Mouse (Mus musculus) midbrain, embryonic 11.5 days (tissue): ENCODE measurements at regions not wholly inside any gene's neighbourhood (a gene's known extent, or its start where the extent isn't known, plus 50 kb on each side); places are given as distances from the start of the nearest gene placed in this dataset.

ENCODE experiments used
- ATAC-seq: fragments of 200-750 bp; cut with Nextera tagmentation; 2 replicates; pipeline ENCODE4 v1.8.0; 2017; ENCODE audit warnings: moderate TSS enrichment, moderate library complexity; ENCODE audit not compliant: low FRiP score
- DNase-seq: peaks from one replicate; pipeline ENCODE4 v3.0.0; 2015; ENCODE audit warnings: low spot score; ENCODE audit errors: missing footprints
- H3K27ac ChIP-seq: fragments of 300-500 bp; sonication (generic); 2 replicates; pipeline ENCODE4 v1.5.1; 2014; ENCODE audit warnings: low read depth, low read length
- H3K27me3 ChIP-seq: fragments of 300-500 bp; sonication (generic); 2 replicates; pipeline ENCODE4 v1.6.1; 2014; ENCODE audit warnings: mild to moderate bottlenecking, low read length, moderate library complexity, mixed read lengths; ENCODE audit not compliant: control insufficient read depth, insufficient read depth
- H3K36me3 ChIP-seq: fragments of 300-500 bp; sonication (generic); 2 replicates; pipeline ENCODE4 v1.6.1; 2014; ENCODE audit warnings: mild to moderate bottlenecking, low read length, moderate library complexity, mixed read lengths; ENCODE audit not compliant: control insufficient read depth, insufficient read depth
- H3K4me1 ChIP-seq: fragments of 300-500 bp; sonication (generic); 2 replicates; pipeline ENCODE4 v1.6.1; 2014; ENCODE audit warnings: low read length; ENCODE audit not compliant: control insufficient read depth, insufficient read depth
- H3K4me2 ChIP-seq: fragments of 300-500 bp; sonication (generic); 2 replicates; pipeline ENCODE4 v1.6.1; 2014; ENCODE audit warnings: mild to moderate bottlenecking, moderate library complexity
- H3K4me3 ChIP-seq: fragments of 300-500 bp; sonication (generic); 2 replicates; pipeline ENCODE4 v1.5.1; 2014; ENCODE audit warnings: low read depth, low read length
- H3K9ac ChIP-seq: fragments of 300-500 bp; sonication (generic); 2 replicates; pipeline ENCODE4 v1.6.1; 2014; ENCODE audit warnings: low read length
- H3K9me3 ChIP-seq: fragments of 300-500 bp; sonication (generic); 2 replicates; pipeline ENCODE4 v1.6.1; 2016; ENCODE audit warnings: low read length; ENCODE audit not compliant: control insufficient read depth
- WGBS: fragments of 180-500 bp; shearing (Covaris S2); extraction: QIAGEN DNeasy Blood & Tissue Kit; methylation state at CpG from one replicate; pipeline ENCODE4 v1.1.7; 2014; 5-methylcytosine and 5-hydroxymethylcytosine counted together

DNA sequence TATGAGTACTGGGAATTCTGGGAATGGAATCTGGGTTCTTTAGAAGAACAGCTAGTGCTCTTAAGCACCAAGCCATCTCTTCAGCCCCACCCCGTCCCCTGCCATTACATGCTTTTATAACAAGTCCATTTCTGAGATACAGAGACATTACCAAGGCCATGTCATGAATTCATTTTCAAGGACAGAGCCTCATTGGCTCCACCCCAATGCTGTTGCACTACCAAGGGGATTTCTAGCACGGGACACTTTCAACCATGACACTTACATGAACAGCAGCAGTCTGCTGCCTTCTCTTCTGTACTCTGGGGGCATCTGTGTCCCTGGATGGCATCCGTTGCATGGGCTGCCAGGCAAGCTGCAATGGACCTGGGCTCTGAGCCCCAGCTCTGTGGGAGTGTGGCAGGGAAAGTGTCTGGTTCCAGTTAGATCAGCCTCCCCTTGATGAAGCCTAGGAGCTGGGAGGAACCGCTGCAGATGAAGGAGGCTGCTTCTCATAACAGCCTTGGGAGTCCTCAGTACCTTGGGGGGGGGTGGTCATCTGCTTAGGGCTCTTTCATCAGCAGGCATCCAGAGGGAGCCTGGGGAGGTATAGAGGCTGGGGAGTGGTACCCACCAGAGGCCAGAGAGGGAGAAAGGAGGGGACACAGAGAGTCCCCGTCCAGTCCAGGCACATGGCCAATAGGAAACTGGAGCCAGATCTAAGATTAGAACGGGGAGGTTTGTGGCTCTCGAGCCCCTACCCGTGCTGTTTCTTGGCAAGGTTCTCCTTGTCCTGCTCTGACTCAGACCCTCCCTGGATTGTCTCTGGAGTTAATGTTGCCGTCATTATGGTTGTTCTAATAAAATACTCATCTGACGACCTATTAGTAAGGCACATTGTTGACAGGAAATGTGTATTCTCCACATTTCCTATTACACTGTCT lies 52.4 kb upstream of the Ctbp2 start:
- H3K4me1 ChIP-seq, result no peaks in the 10 kb centered on the region
- no peaks in the 10 kb centered on the region for H3K27me3 ChIP-seq
- no peak overlapping the region for H3K4me2 ChIP-seq
- whole genome bisulfite sequencing, result 82% methylated on average over 10 of the region's 10 CpGs
- H3K9ac ChIP-seq, result no peak overlapping the region
- no peak for ATAC-seq
- no peaks in the 10 kb centered on the region for H3K9me3 ChIP-seq
- DNase-seq, result peak; percentile 54
- no peaks in the 10 kb centered on the region for H3K36me3 ChIP-seq
- no peak overlapping the region for H3K4me3 ChIP-seq
- no peak overlapping the region for H3K27ac ChIP-seq
